26 mouse cellular contexts compared by ENCODE assay signal in the genomic region with DNA sequence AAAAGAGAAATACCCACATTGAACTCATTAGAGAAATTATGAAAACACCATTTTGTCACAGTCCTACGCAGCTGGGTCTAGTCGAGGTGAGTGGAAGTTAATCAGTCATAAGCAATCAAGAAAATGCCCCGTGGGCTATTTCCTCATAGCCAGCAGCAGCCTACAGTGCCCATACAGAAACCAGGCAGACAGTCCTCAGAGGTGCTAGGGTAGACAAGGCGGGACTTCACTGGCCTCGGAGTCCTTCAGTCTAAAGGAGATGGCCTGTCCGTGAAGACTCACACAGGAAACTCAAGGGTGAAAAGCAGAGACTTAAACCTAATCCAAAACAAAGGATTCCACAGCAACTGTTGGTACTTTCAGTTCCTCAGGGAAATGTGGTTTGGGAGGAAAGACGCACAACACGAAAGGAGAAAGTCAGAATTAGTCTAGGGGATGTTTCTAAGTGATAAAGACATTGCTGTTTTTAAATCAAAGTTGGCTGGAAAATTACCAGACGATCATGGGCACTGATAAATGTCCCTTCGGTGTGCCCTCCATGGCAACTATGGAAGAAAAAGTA. TPM values are rescaled to one million over a fixed set of nuclear protein-coding genes. Genes with fewer than 3 reads are reported as not detected.
DNase-seq lines count a peak whose midpoint lies in the region; ATAC-seq and TF ChIP-seq lines count a peak whose summit lies in the region.
"Had no signal": no experiment of that assay in that cellular context is flagged by ENCODE, and none has a peak within 500 bp of the region (broad histone marks: within the 10 kb centered on the region; RNA-seq: fewer than 3 reads in every experiment).

No protein-coding gene starts in this region.

- peak; percentile 68 for TF ChIP-seq EP300 in CH12.LX (IDR thresholded peaks at IDR 0.05; ENCODE audit: low read length)

- H3K36me3 ChIP-seq in CH12.LX (replicated peaks in 1 of 2; ENCODE audit: control insufficient read depth in 1 of 2, insufficient read depth in 1 of 2, low read length in 1 of 2): no peaks in the 10 kb centered on the region
- H3K36me3 ChIP-seq: embryonic facial prominence, embryonic 12.5 days; embryonic facial prominence, embryonic 15.5 days; forebrain, embryonic 15.5 days; heart, embryonic 12.5 days; heart, embryonic 15.5 days had no signal

- no peaks in the 10 kb centered on the region for H3K27me3 ChIP-seq in CH12.LX (replicated peaks)
- H3K27me3 ChIP-seq: embryonic facial prominence, embryonic 12.5 days; embryonic facial prominence, embryonic 15.5 days; forebrain, embryonic 15.5 days; heart, embryonic 12.5 days; heart, embryonic 15.5 days had no signal

- H3K9ac ChIP-seq in CH12.LX (ENCODE audit: insufficient read depth, low read depth): no peak overlapping the region
- H3K9ac ChIP-seq: embryonic facial prominence, embryonic 12.5 days; embryonic facial prominence, embryonic 15.5 days; forebrain, embryonic 15.5 days; heart, embryonic 12.5 days; heart, embryonic 15.5 days; hindbrain, embryonic 14.5 days had no signal

- peak overlapping the region; percentile 47 for H3K4me2 ChIP-seq in CH12.LX (ENCODE audit: insufficient read depth, low read depth, poor library complexity, severe bottlenecking)
- H3K4me2 ChIP-seq: embryonic facial prominence, embryonic 12.5 days; embryonic facial prominence, embryonic 15.5 days; forebrain, embryonic 15.5 days; heart, embryonic 12.5 days; heart, embryonic 15.5 days; hindbrain, embryonic 14.5 days had no signal

- TF ChIP-seq RAD21 in CH12.LX (IDR thresholded peaks at IDR 0.05; ENCODE audit: low read depth, low read length): no peak

- no peak overlapping the region for H3K27ac ChIP-seq in CH12.LX (ENCODE audit: insufficient read depth, low read depth)
- H3K27ac ChIP-seq: embryonic facial prominence, embryonic 12.5 days; embryonic facial prominence, embryonic 15.5 days; forebrain, embryonic 15.5 days; heart, embryonic 15.5 days; hindbrain, embryonic 14.5 days; hindbrain, postnatal 0 days had no signal

- dilution Hi-C loops in CH12.LX (cut with MboI; ENCODE audit: extremely low pct_ligation_motif_present, extremely low pct_unique_long_range_greater_than_20kb, low sequenced_read_pairs): no loop called here

- no peak for TF ChIP-seq POLR2A in CH12.LX (IDR thresholded peaks at IDR 0.05; ENCODE audit: low read depth, low read length)

- ATAC-seq in common myeloid progenitor, adult 5-6 weeks (replicated peaks; ENCODE audit: low read depth, poor library complexity, severe bottlenecking): peak; percentile 66
- ATAC-seq in megakaryocyte progenitor cell, adult 5-6 weeks (replicated peaks; ENCODE audit: poor library complexity): peak; percentile 55
- ATAC-seq: CD4-positive, CD25-positive, alpha-beta regulatory T cell, adult 4 months; forebrain, embryonic 15.5 days; inflammation-experienced regulatory T-cells, adult 6 months; intestine, embryonic 16.5 days; Patski had no signal

- TF ChIP-seq CTCF in CH12.LX (conservative IDR thresholded peaks at IDR 0.05 in 1 of 2, IDR thresholded peaks at IDR 0.05 in 1 of 2; ENCODE audit: low read depth in 2 of 2, low read length in 2 of 2): no peak

- H3K9me3 ChIP-seq in CH12.LX (replicated peaks; ENCODE audit: low read length): peaks cover 5% of the 10 kb centered on the region
- H3K9me3 ChIP-seq: embryonic facial prominence, embryonic 12.5 days; embryonic facial prominence, embryonic 15.5 days; forebrain, embryonic 15.5 days; heart, embryonic 12.5 days; heart, embryonic 15.5 days had no signal

- H3K79me2 ChIP-seq in CH12.LX (replicated peaks; ENCODE audit: control insufficient read depth, extremely low read depth, insufficient read depth, poor library complexity, severe bottlenecking): no peaks in the 10 kb centered on the region

- H3K4me3 ChIP-seq in CH12.LX (replicated peaks in 1 of 3; ENCODE audit: low read depth in 2 of 3, low read length in 2 of 3, poor library complexity in 1 of 3): no peak overlapping the region
- H3K4me3 ChIP-seq: embryonic facial prominence, embryonic 12.5 days; embryonic facial prominence, embryonic 15.5 days; forebrain, embryonic 15.5 days; heart, embryonic 12.5 days; heart, embryonic 15.5 days had no signal

- DNase-seq in CH12.LX (ENCODE audit: extremely low read depth): peak; percentile 16
- no peak for DNase-seq in adrenal gland, postnatal 25 days
- no peak for DNase-seq in MN1 (ENCODE audit: low spot score)
- no peak for DNase-seq in cerebellum, adult 9-10 months
- DNase-seq: adrenal gland, adult 2 months; adrenal gland, postnatal 14 days; cerebellum, adult 11-12 months; cerebellum, adult 8-10 months; gastrocnemius, postnatal 10 days; gastrocnemius, postnatal 36 days; heart, adult 11 months; heart, postnatal 10 days; heart, postnatal 36 days had no signal

- peaks cover 5 to 40% of the 10 kb centered on the region in 2 experiments; a peak in 3 of 4 replicates for H3K4me1 ChIP-seq in CH12.LX (ENCODE audit: control insufficient read depth in 1 of 2, insufficient read depth in 2 of 2)
- H3K4me1 ChIP-seq: embryonic facial prominence, embryonic 12.5 days; forebrain, embryonic 15.5 days; heart, embryonic 12.5 days; heart, embryonic 15.5 days had no signal

- in situ Hi-C loops in CH12.LX (cut with MboI; ENCODE audit: low pct_ligation_motif_present, low pct_unique_long_range_greater_than_20kb, low sequenced_read_pairs): no loop called here

TF ChIP-seq in CH12.LX, 34 proteins besides CTCF, POLR2A, EP300 and RAD21:
- TF ChIP-seq IRF4 (IDR thresholded peaks at IDR 0.05; ENCODE audit: low read depth, low read length) (peak; percentile 62; the same call in 1 of the 2 replicates), MXI1 (IDR thresholded peaks at IDR 0.05; ENCODE audit: low read depth, low read length) (no peak), POLR2AphosphoS2 (IDR thresholded peaks at IDR 0.05; ENCODE audit: low read depth, low read length) (no peak)

RNA-seq across cellular contexts. Expression of a gene that starts 36.3 kb away (rescaled TPM):
- total RNA-seq in CH12.LX (2012; rRNA removed) (18.5 and 24.9 TPM in 2 replicates), CH12.LX (2014; rRNA removed) (7.0 and 7.5 TPM in 2 replicates)
- polyA plus RNA-seq in CH12.LX (2012; ENCODE audit: insufficient read length, low read depth): 46.4 and 53.3 TPM in 2 replicates
- total RNA-seq in common myeloid progenitor, adult 5-6 weeks (2017): 26.5 and 26.6 TPM in 2 replicates
- total RNA-seq in megakaryocyte progenitor cell, adult 5-6 weeks (2015): 36.8 and 40.9 TPM in 2 replicates
- 10.8 and 13.8 TPM in 2 replicates for total RNA-seq in megakaryocyte progenitor cell, adult 5-6 weeks (2017)
- 24.8 and 31.6 TPM in 2 replicates for total RNA-seq in adrenal gland, postnatal 25 days (2021)
